Mouse (Mus musculus): ENCODE data around the gene Itprid2.
"Not testable (repeated sequence)": the region's sequence is repeated elsewhere in the genome, so short reads cannot be mapped to it uniquely, and the experiment has no call there.

Gene Itprid2

GRCm38 (mm10) chr2:79634528-79635400, at the start of gene Itprid2:
TSS of gene Itprid2 (plus strand) at chr2:79635352.
- peaks cover 21% of the 10 kb centered on the region for H3K4me1 ChIP-seq (replicated peaks; ENCODE audit: low read depth, low read length)
- no peaks in the 10 kb centered on the region for H3K9me3 ChIP-seq (ENCODE audit: low read length)
- peak within 1 kb of the TSS; percentile 92 for H3K4me3 ChIP-seq (replicated peaks; ENCODE audit: low read length)
- 0 out of 2 replicates have a peak, but pooled peaks cover 3% of the 10 kb centered on the region for H3K36me3 ChIP-seq (ENCODE audit: insufficient read depth, low read length)
- TF ChIP-seq NANOG (IDR thresholded peaks at IDR 0.05; ENCODE audit: borderline replicate concordance, low read length) (no peak), POU5F1 (IDR thresholded peaks at IDR 0.05; ENCODE audit: borderline replicate concordance, low read length) (no peak), CTCF (conservative IDR thresholded peaks at IDR 0.05; ENCODE audit: low read length) (no peak)
- H3K27me3 ChIP-seq (ENCODE audit: insufficient read depth, low read length): no peaks in the 10 kb centered on the region

GRCm38 (mm10) chr2:79596177-79596576, 39.0 kb upstream of the Itprid2 start:
- TF ChIP-seq CTCF (conservative IDR thresholded peaks at IDR 0.05; ENCODE audit: low read length) (no peak), POU5F1 (IDR thresholded peaks at IDR 0.05; ENCODE audit: borderline replicate concordance, low read length) (no peak), NANOG (IDR thresholded peaks at IDR 0.05; ENCODE audit: borderline replicate concordance, low read length) (no peak)

DNA sequence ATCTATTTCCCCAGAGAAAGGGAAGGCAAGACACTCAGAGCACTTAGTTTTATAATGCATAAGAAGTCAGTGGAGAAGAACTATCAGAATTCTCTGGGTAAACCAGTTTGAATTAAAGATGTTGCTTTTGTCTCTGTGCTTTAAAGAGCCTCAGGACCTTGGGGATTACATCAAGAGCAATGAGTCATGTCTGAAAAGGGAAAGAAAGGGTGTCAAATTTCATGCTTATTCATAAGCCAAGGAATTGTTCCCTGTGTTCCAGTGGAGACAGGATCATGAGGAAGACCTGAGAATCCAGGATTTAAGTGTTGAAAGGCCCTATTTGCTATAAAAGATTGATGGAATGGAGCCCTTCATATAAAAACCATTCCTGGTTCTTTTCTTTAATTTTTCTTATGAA, 38.1 kb upstream of the Itprid2 start:
- H3K4me1 ChIP-seq (replicated peaks; ENCODE audit: low read depth, low read length): 0 out of 2 replicates have a peak, but pooled peaks cover 6% of the 10 kb centered on the region
- no peak overlapping the region for H3K4me3 ChIP-seq (replicated peaks; ENCODE audit: low read length)
- H3K27me3 ChIP-seq (ENCODE audit: insufficient read depth, low read length): no peaks in the 10 kb centered on the region
- H3K36me3 ChIP-seq (ENCODE audit: insufficient read depth, low read length): no peaks in the 10 kb centered on the region
- no peak for TF ChIP-seq POU5F1 (IDR thresholded peaks at IDR 0.05; ENCODE audit: borderline replicate concordance, low read length)
- TF ChIP-seq CTCF (conservative IDR thresholded peaks at IDR 0.05; ENCODE audit: low read length): no peak
- no peak for TF ChIP-seq NANOG (IDR thresholded peaks at IDR 0.05; ENCODE audit: borderline replicate concordance, low read length)
- no peaks in the 10 kb centered on the region for H3K9me3 ChIP-seq (ENCODE audit: low read length)

More at GRCm38 (mm10) chr2:79596177-79596576, 39.0 kb upstream of the Itprid2 start:
- Histone ChIP-seq H3K4me3 (replicated peaks; ENCODE audit: low read length) (no peak overlapping the region), H3K9me3 (ENCODE audit: low read length) (no peaks in the 10 kb centered on the region), H3K27me3 (ENCODE audit: insufficient read depth, low read length) (no peaks in the 10 kb centered on the region), H3K4me1 (replicated peaks; ENCODE audit: low read depth, low read length) (no peaks in the 10 kb centered on the region), H3K36me3 (ENCODE audit: insufficient read depth, low read length) (no peaks in the 10 kb centered on the region)

DNA sequence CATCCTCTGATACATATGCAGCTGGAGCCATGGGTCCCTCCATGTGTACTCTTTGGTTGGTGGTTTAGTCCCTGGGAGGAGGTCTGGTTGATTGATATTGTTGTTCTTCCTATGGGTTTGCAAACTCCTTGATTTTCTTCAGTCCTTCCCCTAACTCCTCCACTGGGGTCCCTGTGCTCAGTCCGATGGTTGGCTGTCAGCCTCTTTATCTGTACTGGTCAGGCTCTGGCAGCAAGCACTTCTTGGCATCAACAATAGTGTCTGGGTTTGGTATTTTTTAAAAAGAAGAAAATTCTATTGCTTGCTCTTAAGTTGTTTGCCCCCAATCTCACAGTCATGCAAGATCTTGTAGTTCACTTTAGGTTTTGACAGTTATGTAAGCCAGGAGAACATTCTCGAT, 34.0 kb upstream of the Itprid2 start:
- H3K4me3 ChIP-seq (replicated peaks; ENCODE audit: low read length); H3K4me1 ChIP-seq (replicated peaks; ENCODE audit: low read depth, low read length); H3K27me3 ChIP-seq (ENCODE audit: insufficient read depth, low read length): not testable (repeated sequence)

DNA sequence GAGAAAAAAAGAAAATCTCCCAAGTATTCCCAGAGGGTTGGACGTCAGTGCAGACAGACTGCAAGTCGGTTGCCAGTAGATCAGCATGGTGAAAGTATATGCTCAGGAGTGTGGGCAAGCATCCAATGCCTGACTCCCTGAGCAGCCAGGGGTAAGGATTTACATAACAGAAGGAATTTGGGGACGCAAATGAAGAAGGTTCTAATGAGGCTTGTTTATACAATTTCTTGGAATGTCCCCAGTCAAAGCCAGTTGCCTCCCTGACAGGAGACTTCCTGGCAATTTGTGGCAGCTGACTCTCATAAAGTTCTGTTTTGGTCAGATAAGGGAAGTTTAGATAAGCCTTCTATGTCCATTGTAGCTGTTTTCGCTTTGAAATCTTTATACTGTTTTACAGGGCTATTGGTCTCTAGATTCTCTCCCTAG, 33.4 kb upstream of the Itprid2 start:
- Histone ChIP-seq H3K4me3 (replicated peaks; ENCODE audit: low read length) (no peak overlapping the region), H3K9me3 (ENCODE audit: low read length) (no peaks in the 10 kb centered on the region), H3K36me3 (ENCODE audit: insufficient read depth, low read length) (no peaks in the 10 kb centered on the region), H3K27me3 (ENCODE audit: insufficient read depth, low read length) (no peaks in the 10 kb centered on the region), H3K4me1 (replicated peaks; ENCODE audit: low read depth, low read length) (0 out of 2 replicates have a peak, but pooled peaks cover 6% of the 10 kb centered on the region)
- TF ChIP-seq POU5F1 (IDR thresholded peaks at IDR 0.05; ENCODE audit: borderline replicate concordance, low read length): no peak
- TF ChIP-seq CTCF (conservative IDR thresholded peaks at IDR 0.05; ENCODE audit: low read length): no peak
- no peak for TF ChIP-seq NANOG (IDR thresholded peaks at IDR 0.05; ENCODE audit: borderline replicate concordance, low read length)

More for the DNA sequence above, 34.0 kb upstream of the Itprid2 start:
- not testable (repeated sequence) for H3K9me3 ChIP-seq (ENCODE audit: low read length); H3K36me3 ChIP-seq (ENCODE audit: insufficient read depth, low read length)

- TF ChIP-seq POU5F1 (IDR thresholded peaks at IDR 0.05; ENCODE audit: borderline replicate concordance, low read length) (no peak), NANOG (IDR thresholded peaks at IDR 0.05; ENCODE audit: borderline replicate concordance, low read length) (no peak), CTCF (conservative IDR thresholded peaks at IDR 0.05; ENCODE audit: low read length) (no peak)
- H3K27me3 ChIP-seq (ENCODE audit: insufficient read depth, low read length): no peaks in the 10 kb centered on the region
Measured at GRCm38 (mm10) chr2:79602306-79602705, 32.8 kb upstream of the Itprid2 start.

GRCm38 (mm10) chr2:79603363-79603762, 31.8 kb upstream of the Itprid2 start:
- TF ChIP-seq CTCF (conservative IDR thresholded peaks at IDR 0.05; ENCODE audit: low read length) (no peak), NANOG (IDR thresholded peaks at IDR 0.05; ENCODE audit: borderline replicate concordance, low read length) (no peak), POU5F1 (IDR thresholded peaks at IDR 0.05; ENCODE audit: borderline replicate concordance, low read length) (no peak)
- Histone ChIP-seq H3K36me3 (ENCODE audit: insufficient read depth, low read length) (no peaks in the 10 kb centered on the region), H3K4me1 (replicated peaks; ENCODE audit: low read depth, low read length) (0 out of 2 replicates have a peak, but pooled peaks cover 6% of the 10 kb centered on the region), H3K27me3 (ENCODE audit: insufficient read depth, low read length) (no peaks in the 10 kb centered on the region), H3K4me3 (replicated peaks; ENCODE audit: low read length) (no peak overlapping the region), H3K9me3 (ENCODE audit: low read length) (no peaks in the 10 kb centered on the region)

More at GRCm38 (mm10) chr2:79602306-79602705, 32.8 kb upstream of the Itprid2 start:
- Histone ChIP-seq H3K4me3 (replicated peaks; ENCODE audit: low read length) (no peak overlapping the region), H3K36me3 (ENCODE audit: insufficient read depth, low read length) (no peaks in the 10 kb centered on the region), H3K9me3 (ENCODE audit: low read length) (no peaks in the 10 kb centered on the region), H3K4me1 (replicated peaks; ENCODE audit: low read depth, low read length) (0 out of 2 replicates have a peak, but pooled peaks cover 6% of the 10 kb centered on the region)

GRCm38 (mm10) chr2:79606033-79606432, 29.1 kb upstream of the Itprid2 start:
- TF ChIP-seq POU5F1 (IDR thresholded peaks at IDR 0.05; ENCODE audit: borderline replicate concordance, low read length): no peak
- H3K9me3 ChIP-seq (ENCODE audit: low read length): no peaks in the 10 kb centered on the region
- H3K36me3 ChIP-seq (ENCODE audit: insufficient read depth, low read length): no peaks in the 10 kb centered on the region
- H3K4me3 ChIP-seq (replicated peaks; ENCODE audit: low read length): no peak overlapping the region
- H3K27me3 ChIP-seq (ENCODE audit: insufficient read depth, low read length): no peaks in the 10 kb centered on the region
- H3K4me1 ChIP-seq (replicated peaks; ENCODE audit: low read depth, low read length): 0 out of 2 replicates have a peak, but pooled peaks cover 6% of the 10 kb centered on the region
